Mouse (Mus musculus) retina, postnatal 1 day (tissue): Measurements from ENCODE around the gene Tyr.
A peak's percentile ranks its signal among the peaks of the same experiment; 100 is the strongest.

Experiments
- DNase-seq: peaks from one replicate; pipeline ENCODE4 v3.0.0-alpha.2; 2012

Tyr gene

DNA sequence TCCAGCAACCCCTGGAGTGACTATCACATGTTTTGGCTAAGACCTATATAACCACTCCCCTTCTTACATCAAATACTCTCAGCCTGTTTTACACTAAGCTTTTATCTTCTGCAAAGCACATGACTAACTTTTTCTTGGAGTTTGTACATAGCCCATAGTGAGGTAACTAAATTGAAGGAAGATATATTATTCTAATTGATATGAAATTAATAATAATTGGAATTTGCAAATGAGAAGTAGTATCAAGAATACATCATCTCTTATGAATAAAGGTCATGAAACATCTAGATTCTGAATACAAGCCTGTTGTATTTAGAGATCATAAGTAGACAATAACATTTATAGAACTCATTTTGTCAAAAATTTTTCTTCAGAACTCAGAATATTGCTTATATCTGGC is at the start of gene Tyr:
Gene Tyr, minus strand, starts transcription at position 101 of the 400 bp plus-strand sequence.
- DNase-seq = no peak

- DNase-seq = no peak
Observed at GRCm38 (mm10) chr7:87539031-87539430, 45.7 kb upstream of the Tyr start.

DNA sequence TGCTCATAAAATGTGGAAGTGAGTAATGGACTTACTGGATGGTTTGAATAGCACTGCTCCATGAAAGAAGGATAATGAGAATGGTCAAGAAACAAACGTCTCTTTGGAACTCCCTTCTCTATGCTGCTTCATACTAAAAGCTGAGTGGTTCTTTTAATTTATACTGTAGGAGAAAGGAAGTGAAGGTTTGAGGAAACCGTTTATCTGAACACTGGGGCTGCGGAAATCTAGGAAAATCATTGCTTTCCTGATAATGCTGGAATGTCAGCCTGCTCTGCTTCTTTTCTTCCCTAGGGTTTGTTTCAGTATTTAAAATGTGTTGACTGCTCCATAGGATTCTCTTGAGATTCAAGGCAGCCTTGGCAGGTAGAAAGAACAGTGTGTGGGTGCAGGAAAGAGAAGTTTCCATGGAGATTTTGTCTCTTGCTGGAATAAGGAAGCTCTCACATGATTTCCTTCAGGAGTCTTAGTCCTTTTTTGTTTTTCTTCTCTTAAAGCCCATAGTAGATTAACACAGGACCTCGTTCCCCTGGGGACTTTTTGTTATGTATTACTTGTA is 891 bp upstream of the Tyr start:
- DNase-seq = no peak

- no peak for DNase-seq
Observed at GRCm38 (mm10) chr7:87488024-87488423, 5.3 kb downstream of the Tyr start.

DNA sequence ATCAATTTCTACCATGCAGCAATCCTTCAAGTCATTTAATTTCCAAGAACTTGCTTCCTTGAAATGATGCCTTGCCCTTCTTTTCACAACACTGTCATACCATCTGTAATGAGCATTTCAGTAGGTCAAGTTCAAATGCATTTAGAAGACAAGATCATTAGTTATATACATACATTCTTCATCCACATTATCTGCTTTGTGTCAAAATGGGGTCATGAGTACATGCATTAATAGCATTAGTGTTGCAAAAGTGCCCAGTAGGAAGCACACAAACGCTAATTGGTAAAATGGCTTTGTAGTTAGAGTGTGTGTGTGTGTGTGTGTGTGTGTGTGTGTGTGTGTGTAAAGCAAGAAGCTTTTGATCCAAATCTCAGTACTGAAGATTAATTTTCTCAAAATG is 80.0 kb downstream of the Tyr start:
- DNase-seq = peak; percentile 84

- DNase-seq = peak; percentile 6
Observed at GRCm38 (mm10) chr7:87411373-87411772, 81.9 kb downstream of the Tyr start.

- no peak for DNase-seq
Observed at GRCm38 (mm10) chr7:87397023-87397422, 96.3 kb downstream of the Tyr start.

DNA sequence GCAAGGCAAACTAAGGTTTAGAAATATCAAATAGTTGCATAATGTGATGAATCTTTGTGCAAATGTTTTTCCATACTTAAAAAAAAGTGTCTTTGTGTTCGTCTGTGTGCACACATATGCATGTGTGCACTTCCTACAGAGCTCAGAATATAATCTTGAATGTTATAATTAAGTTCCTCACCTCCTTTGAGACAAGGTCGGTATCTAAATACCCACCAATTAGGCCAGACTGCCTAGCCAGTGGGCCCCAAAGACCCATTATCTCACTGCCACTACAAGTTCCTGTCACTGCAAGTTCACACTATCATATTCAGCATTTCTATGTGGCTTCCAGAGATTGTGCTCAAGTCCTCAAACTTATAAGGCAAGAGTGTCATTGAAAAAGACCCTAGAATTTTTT is 118.4 kb downstream of the Tyr start:
- no peak for DNase-seq
